Mouse (Mus musculus): ENCODE data around the gene Hist2h2bb.

DNA sequence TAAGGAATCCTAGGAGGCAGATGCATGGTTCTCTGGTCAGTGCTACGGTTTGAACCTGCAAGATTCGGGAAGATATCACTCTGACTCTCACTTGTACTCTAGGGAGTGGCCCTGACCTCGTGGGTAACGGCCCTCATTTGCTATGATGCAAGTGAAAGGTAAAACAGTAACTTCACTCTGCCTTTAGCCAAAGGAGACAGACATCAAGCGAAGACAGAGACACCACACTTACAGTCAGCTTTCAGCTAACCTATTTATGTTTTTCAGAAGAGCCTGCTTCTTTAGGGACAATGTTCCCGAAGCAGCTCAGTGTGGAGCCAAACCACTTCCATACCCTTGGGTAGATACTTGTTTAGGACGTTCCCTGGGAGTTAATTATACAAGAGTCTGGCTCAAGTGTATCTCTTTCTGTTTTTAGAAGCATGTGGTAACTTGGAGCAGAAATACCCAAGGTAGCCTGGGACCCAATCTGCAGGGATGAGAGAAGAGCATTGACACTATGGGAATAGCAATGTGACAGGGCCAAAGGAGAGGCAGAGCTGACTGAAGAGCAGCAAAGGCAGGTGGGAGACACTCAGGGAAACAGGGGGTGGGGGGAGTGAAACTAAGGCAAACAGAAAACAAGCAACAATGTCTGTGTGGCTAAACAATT lies 25.5 kb upstream of the Hist2h2bb start:
- TF ChIP-seq CTCF (IDR thresholded peaks at IDR 0.05) (no peak), POLR2A (IDR thresholded peaks at IDR 0.05; ENCODE audit: insufficient read depth, low read depth, low read length) (peak; percentile 10; the same call in 1 of the 2 replicates)

Measured in heart, adult 2 months (tissue).